Comparison of ENCODE assay signal across 8 mouse cellular contexts in genomic region chrX:153707735-153708134, GRCm38 (mm10). TPM values are rescaled to one million over a fixed set of nuclear protein-coding genes. Genes with fewer than 3 reads are reported as not detected.
DNase-seq lines count a peak whose midpoint lies in the region; ATAC-seq lines count a peak whose summit lies in the region.
"Had no signal": no experiment of that assay in that cellular context is flagged by ENCODE, and none has a peak within 500 bp of the region (broad histone marks: within the 10 kb centered on the region; RNA-seq: fewer than 3 reads in every experiment).

No protein-coding gene starts in this region.

- H3K9me3 ChIP-seq in hindbrain, embryonic 10.5 days, result no peaks in the 10 kb centered on the region
- H3K9me3 ChIP-seq in hindbrain, embryonic 12.5 days (replicated peaks), result no peaks in the 10 kb centered on the region
- H3K9me3 ChIP-seq in hindbrain, embryonic 15.5 days, result no peaks in the 10 kb centered on the region
- H3K9me3 ChIP-seq: limb, embryonic 13.5 days had no signal

- 34% methylated on average over 4 of the region's 4 CpGs for WGBS in hindbrain, embryonic 10.5 days
- WGBS in hindbrain, embryonic 12.5 days, result 47% methylated on average over 4 of the region's 4 CpGs
- WGBS in hindbrain, embryonic 15.5 days, result 26% methylated on average over 4 of the region's 4 CpGs

- no peaks in the 10 kb centered on the region for H3K4me1 ChIP-seq in hindbrain, embryonic 10.5 days (replicated peaks)
- no peaks in the 10 kb centered on the region for H3K4me1 ChIP-seq in hindbrain, embryonic 12.5 days
- H3K4me1 ChIP-seq in hindbrain, embryonic 15.5 days (replicated peaks), result no peaks in the 10 kb centered on the region
- H3K4me1 ChIP-seq: limb, embryonic 13.5 days had no signal

- DNase-seq in hindbrain, embryonic 10.5 days (ENCODE audit: low spot score), result peak; percentile 4
- DNase-seq in testis, postnatal 10 days (ENCODE audit: low spot score), result peak; percentile 39
- no peak for DNase-seq in testis, postnatal 14 days (ENCODE audit: low spot score)
- peak; percentile 34 for DNase-seq in right cerebral cortex, postnatal 4 days
- no peak for DNase-seq in spleen, postnatal 36 days (ENCODE audit: low spot score in 2 of 2)

- ATAC-seq in hindbrain, embryonic 12.5 days (ENCODE audit: low FRiP score), result no peak
- peak; percentile 61; the same call in 1 of the 2 replicates for ATAC-seq in hindbrain, embryonic 15.5 days (ENCODE audit: low FRiP score, low read depth)

- H3K36me3 ChIP-seq in hindbrain, embryonic 10.5 days, result no peaks in the 10 kb centered on the region
- H3K36me3 ChIP-seq in hindbrain, embryonic 12.5 days, result no peaks in the 10 kb centered on the region
- no peaks in the 10 kb centered on the region for H3K36me3 ChIP-seq in hindbrain, embryonic 15.5 days
- H3K36me3 ChIP-seq: limb, embryonic 13.5 days had no signal

- H3K9ac ChIP-seq in hindbrain, embryonic 12.5 days, result no peak overlapping the region
- no peak overlapping the region for H3K9ac ChIP-seq in hindbrain, embryonic 15.5 days
- H3K9ac ChIP-seq: limb, embryonic 13.5 days had no signal

- no peaks in the 10 kb centered on the region for H3K27me3 ChIP-seq in hindbrain, embryonic 10.5 days (ENCODE audit: insufficient read depth, poor library complexity, severe bottlenecking)
- no peaks in the 10 kb centered on the region for H3K27me3 ChIP-seq in hindbrain, embryonic 12.5 days
- H3K27me3 ChIP-seq in hindbrain, embryonic 15.5 days, result no peaks in the 10 kb centered on the region

- no peak overlapping the region for H3K27ac ChIP-seq in hindbrain, embryonic 10.5 days
- no peak overlapping the region for H3K27ac ChIP-seq in hindbrain, embryonic 12.5 days
- no peak overlapping the region for H3K27ac ChIP-seq in hindbrain, embryonic 15.5 days (replicated peaks)
- H3K27ac ChIP-seq: limb, embryonic 13.5 days had no signal

- H3K4me3 ChIP-seq in hindbrain, embryonic 10.5 days, result no peak overlapping the region
- H3K4me3 ChIP-seq in hindbrain, embryonic 12.5 days, result no peak overlapping the region
- H3K4me3 ChIP-seq in hindbrain, embryonic 15.5 days, result no peak overlapping the region
- H3K4me3 ChIP-seq: limb, embryonic 13.5 days had no signal

- H3K4me2 ChIP-seq in hindbrain, embryonic 12.5 days (replicated peaks), result no peak overlapping the region
- no peak overlapping the region for H3K4me2 ChIP-seq in hindbrain, embryonic 15.5 days
- H3K4me2 ChIP-seq: limb, embryonic 13.5 days had no signal

RNA-seq across cellular contexts. Expression of gene Kctd12b, which starts 11.5 kb away (rescaled TPM):
- 2.6 and 4.6 TPM in 2 replicates for polyA plus RNA-seq in hindbrain, embryonic 10.5 days (2016; fragmentation: Nextera tagmentation; extraction: Ambion mirVana)
- 5.0 and 5.3 TPM in 2 replicates for polyA plus RNA-seq in hindbrain, embryonic 12.5 days (2016; fragmentation: Nextera tagmentation; extraction: Ambion mirVana)
- polyA plus RNA-seq in hindbrain, embryonic 15.5 days (2015; fragmentation: Nextera tagmentation; extraction: Ambion mirVana), result 3.2 and 3.4 TPM in 2 replicates

RNA-seq across cellular contexts. Expression of gene Nbdy, which starts 15.7 kb away (rescaled TPM):
- polyA plus RNA-seq in hindbrain, embryonic 10.5 days (2016; fragmentation: Nextera tagmentation; extraction: Ambion mirVana), result 72.1 and 72.3 TPM in 2 replicates
- polyA plus RNA-seq in hindbrain, embryonic 12.5 days (2016; fragmentation: Nextera tagmentation; extraction: Ambion mirVana), result 87.4 and 91.6 TPM in 2 replicates
- polyA plus RNA-seq in hindbrain, embryonic 15.5 days (2015; fragmentation: Nextera tagmentation; extraction: Ambion mirVana), result 142 and 147 TPM in 2 replicates

Comparison
In these comparisons a context has a peak if more than half of its experiments do, and no peak if none do; other contexts are left out.
1. DNase-seq: peak in hindbrain, embryonic 10.5 days (single experiment), testis, postnatal 10 days (single experiment) and right cerebral cortex, postnatal 4 days (single experiment); none in testis, postnatal 14 days (single experiment) and spleen, postnatal 36 days (0 of 2).